Mouse (Mus musculus) intestine, embryonic 15.5 days (tissue): ENCODE data around the gene Sh2d2a. TPM values are rescaled to one million over a fixed set of nuclear protein-coding genes. Genes with fewer than 3 reads are reported as not detected.
"Not testable (repeated sequence)": the region's sequence is repeated elsewhere in the genome, so short reads cannot be mapped to it uniquely, and the experiment has no call there.

ENCODE experiments used
- ATAC-seq: fragments of 200-750 bp; cut with Nextera tagmentation; 2 replicates; pipeline ENCODE4 v1.8.0; 2017; ENCODE audit warnings: moderate TSS enrichment, moderate library complexity
- H3K27ac ChIP-seq: fragments of 300-500 bp; sonication (generic); 2 replicates; pipeline ENCODE4 v1.5.1; 2015; ENCODE audit warnings: mild to moderate bottlenecking, inconsistent platforms
- H3K27me3 ChIP-seq: fragments of 300-500 bp; sonication (generic); replicated peaks from 2 replicates; pipeline ENCODE4 v1.6.1; 2015; ENCODE audit warnings: inconsistent platforms
- H3K36me3 ChIP-seq: fragments of 300-500 bp; sonication (generic); 2 replicates; pipeline ENCODE4 v1.6.1; 2015; ENCODE audit warnings: inconsistent platforms
- H3K4me1 ChIP-seq: fragments of 300-500 bp; sonication (generic); replicated peaks from 2 replicates; pipeline ENCODE4 v1.6.1; 2015; ENCODE audit warnings: inconsistent platforms
- H3K4me2 ChIP-seq: fragments of 300-500 bp; sonication (generic); replicated peaks from 2 replicates; pipeline ENCODE4 v1.6.1; 2015; ENCODE audit warnings: mild to moderate bottlenecking, inconsistent platforms
- H3K4me3 ChIP-seq: fragments of 300-500 bp; sonication (generic); replicated peaks from 2 replicates; pipeline ENCODE4 v1.5.1; 2015; ENCODE audit warnings: inconsistent platforms
- H3K9ac ChIP-seq: fragments of 300-500 bp; sonication (generic); 2 replicates; pipeline ENCODE4 v1.6.1; 2015; ENCODE audit warnings: inconsistent platforms
- H3K9me3 ChIP-seq: fragments of 300-500 bp; sonication (generic); 2 replicates; pipeline ENCODE4 v1.6.1; 2016; ENCODE audit warnings: inconsistent platforms
- WGBS: fragments of 180-500 bp; shearing (Covaris S2); methylation state at CpG from one replicate; pipeline ENCODE4 v1.1.7; 2015; 5-methylcytosine and 5-hydroxymethylcytosine counted together
- polyA plus RNA-seq: library from polyadenylated mRNA; unstranded; fragments of >200 nt; fragmentation: Nextera tagmentation; extraction: Ambion mirVana; gene quantifications from 2 replicates; pipeline ENCODE4 v1.2.1, GENCODE M21; 2015

Sh2d2a gene
- polyA plus RNA-seq, 1 experiment from 2014 or later, result 0.43 TPM

- Histone ChIP-seq H3K27ac (no peak overlapping the region), H3K4me3 (no peak overlapping the region), H3K9ac (no peak overlapping the region), H3K4me1 (no peaks in the 10 kb centered on the region), H3K36me3 (no peaks in the 10 kb centered on the region), H3K9me3 (no peaks in the 10 kb centered on the region), H3K27me3 (no peaks in the 10 kb centered on the region), H3K4me2 (no peak overlapping the region)
- no peak for ATAC-seq
- 27% methylated on average over 1 of the region's 1 CpGs for WGBS
These were observed 54.6 kb downstream of the Sh2d2a start for GRCm38 (mm10) chr3:87901036-87901624.

GRCm38 (mm10) chr3:87901959-87902358 is 55.4 kb downstream of the Sh2d2a start:
- not testable (repeated sequence) for H3K4me2 ChIP-seq, H3K9ac ChIP-seq, H3K9me3 ChIP-seq, H3K4me1 ChIP-seq, H3K4me3 ChIP-seq, H3K27me3 ChIP-seq, ATAC-seq, H3K27ac ChIP-seq, H3K36me3 ChIP-seq
- 76% methylated on average over 6 of the region's 6 CpGs for WGBS

- Histone ChIP-seq H3K36me3 (no peaks in the 10 kb centered on the region), H3K27ac (no peak overlapping the region), H3K4me3 (no peak overlapping the region), H3K4me2 (no peak overlapping the region), H3K9ac (no peak overlapping the region), H3K4me1 (peaks cover 13% of the 10 kb centered on the region), H3K27me3 (no peaks in the 10 kb centered on the region), H3K9me3 (no peaks in the 10 kb centered on the region)
- ATAC-seq, result no peak
- WGBS, result 58% methylated on average over 5 of the region's 5 CpGs
These were observed 57.3 kb downstream of the Sh2d2a start for GRCm38 (mm10) chr3:87903821-87904220.

Other genes starting within 250 kb of the Sh2d2a start
- gene Arhgef11, start 229.2 kb upstream of the Sh2d2a start, polyA plus RNA-seq, result 13.7 and 14.4 TPM in 2 replicates
- 0.36 and 0.48 TPM in 2 replicates for gene Lrrc71, start 98.1 kb upstream of the Sh2d2a start, polyA plus RNA-seq
- 2.5 and 3.2 TPM in 2 replicates for gene Ntrk1, start 51.6 kb upstream of the Sh2d2a start, polyA plus RNA-seq
- gene Insrr, start 49.8 kb upstream of the Sh2d2a start, polyA plus RNA-seq, result 0.44 and 0.52 TPM in 2 replicates
- 22.6 and 29.5 TPM in 2 replicates for gene Pear1, start 22.4 kb upstream of the Sh2d2a start, polyA plus RNA-seq
- 13.1 TPM in 2 replicates for gene Prcc, start 38.9 kb downstream of the Sh2d2a start, polyA plus RNA-seq
- 227 and 229 TPM in 2 replicates for gene Hdgf, start 59.6 kb downstream of the Sh2d2a start, polyA plus RNA-seq
- gene Mrpl24, start 72.8 kb downstream of the Sh2d2a start, polyA plus RNA-seq, result 74.2 and 79.2 TPM in 2 replicates
- 46.7 and 49.9 TPM in 2 replicates for gene Isg20l2, start 83.6 kb downstream of the Sh2d2a start, polyA plus RNA-seq
- gene Rrnad1, start 84.0 kb downstream of the Sh2d2a start, polyA plus RNA-seq, result 15.8 and 16.3 TPM in 2 replicates
- gene Crabp2, start 101.9 kb downstream of the Sh2d2a start, polyA plus RNA-seq, result 7.0 and 8.2 TPM in 2 replicates
- gene Nes, start 124.3 kb downstream of the Sh2d2a start, polyA plus RNA-seq, result 17.0 and 20.0 TPM in 2 replicates
- gene Bcan, start 153.5 kb downstream of the Sh2d2a start, polyA plus RNA-seq, result 0.15 and 0.54 TPM in 2 replicates
- not detected in 2 replicates for gene Hapln2, start 180.8 kb downstream of the Sh2d2a start, polyA plus RNA-seq
- gene Gpatch4, start 196.4 kb downstream of the Sh2d2a start, polyA plus RNA-seq, result 36.7 and 40.3 TPM in 2 replicates
- 152 and 167 TPM in 2 replicates for gene Naxe, start 211.7 kb downstream of the Sh2d2a start, polyA plus RNA-seq
- gene Ttc24, start 231.5 kb downstream of the Sh2d2a start, polyA plus RNA-seq, result not detected in 2 replicates
- gene Iqgap3, start 235.2 kb downstream of the Sh2d2a start, polyA plus RNA-seq, result 16.7 and 17.0 TPM in 2 replicates